16 mouse cellular contexts compared by ENCODE assay signal in genomic region chr9:99552068-99552467, GRCm38 (mm10).
"Had no signal": no experiment of that assay in that cellular context is flagged by ENCODE, and none has a peak within 500 bp of the region (broad histone marks: within the 10 kb centered on the region; RNA-seq: fewer than 3 reads in every experiment).

No protein-coding gene starts in this region.

- DNase-seq: kidney, adult 11 months; kidney, adult 8-10 months; kidney, postnatal 10 days; kidney, postnatal 36 days; liver; lung, adult 2 months; lung, postnatal 14 days; lung, postnatal 4 days; midbrain, embryonic 14.5 days; right cerebral cortex, postnatal 14 days; thymus, postnatal 36 days had no signal

- H3K9ac ChIP-seq: kidney, embryonic 15.5 days; limb, embryonic 13.5 days; liver, embryonic 15.5 days had no signal

- H3K4me3 ChIP-seq: kidney, embryonic 15.5 days; limb, embryonic 10.5 days; limb, embryonic 13.5 days; liver, embryonic 15.5 days had no signal

- H3K27me3 ChIP-seq: kidney, embryonic 15.5 days; limb, embryonic 13.5 days; liver, embryonic 15.5 days had no signal

- H3K4me1 ChIP-seq: kidney, embryonic 15.5 days; limb, embryonic 10.5 days; limb, embryonic 13.5 days had no signal

- H3K27ac ChIP-seq: kidney, embryonic 15.5 days; limb, embryonic 10.5 days; limb, embryonic 13.5 days; liver, embryonic 15.5 days had no signal

- H3K36me3 ChIP-seq: kidney, embryonic 15.5 days; limb, embryonic 13.5 days; liver, embryonic 15.5 days had no signal

- H3K9me3 ChIP-seq: kidney, embryonic 15.5 days; limb, embryonic 10.5 days; limb, embryonic 13.5 days; liver, embryonic 15.5 days had no signal

- H3K4me2 ChIP-seq: kidney, embryonic 15.5 days; limb, embryonic 13.5 days; liver, embryonic 15.5 days; midbrain, embryonic 11.5 days had no signal
